Mouse (Mus musculus) midbrain, embryonic 10.5 days (tissue): Measurements from ENCODE around the gene Cyp3a11. TPM values are rescaled to one million over a fixed set of nuclear protein-coding genes. Genes with fewer than 3 reads are reported as not detected.
"Not testable (repeated sequence)": the region's sequence is repeated elsewhere in the genome, so short reads cannot be mapped to it uniquely, and the experiment has no call there.

ENCODE experiments used
- DNase-seq: peaks from one replicate; pipeline ENCODE4 v3.0.0-alpha.2; 2017; ENCODE audit warnings: low spot score
- H3K27ac ChIP-seq: fragments of 300-500 bp; sonication (generic); replicated peaks from 2 replicates; pipeline ENCODE4 v1.5.1; 2016; ENCODE audit warnings: mild to moderate bottlenecking
- H3K27me3 ChIP-seq: fragments of 300-500 bp; sonication (generic); 2 replicates; pipeline ENCODE4 v1.6.1; 2016; ENCODE audit warnings: low read depth, mild to moderate bottlenecking; ENCODE audit not compliant: poor library complexity, severe bottlenecking
- H3K36me3 ChIP-seq: fragments of 300-500 bp; sonication (generic); 2 replicates; pipeline ENCODE4 v1.6.1; 2016; ENCODE audit warnings: mild to moderate bottlenecking, moderate library complexity
- H3K4me1 ChIP-seq: fragments of 300-500 bp; sonication (generic); 2 replicates; pipeline ENCODE4 v1.6.1; 2016
- H3K4me3 ChIP-seq: fragments of 300-500 bp; sonication (generic); 2 replicates; pipeline ENCODE4 v1.5.1; 2016; ENCODE audit warnings: mild to moderate bottlenecking, moderate library complexity
- H3K9me3 ChIP-seq: fragments of 300-500 bp; sonication (generic); replicated peaks from 2 replicates; pipeline ENCODE4 v1.6.1; 2016; ENCODE audit warnings: mild to moderate bottlenecking
- WGBS: fragments of 180-500 bp; shearing (Covaris S2); methylation state at CpG from one replicate; pipeline ENCODE4 v1.1.7; 2016; 5-methylcytosine and 5-hydroxymethylcytosine counted together
- polyA plus RNA-seq: library from polyadenylated mRNA; unstranded; fragments of >200 nt; fragmentation: Nextera tagmentation; extraction: Ambion mirVana; gene quantifications from 2 replicates; pipeline ENCODE4 v1.2.1, GENCODE M21; 2016

Gene Cyp3a11
- not detected in 2 replicates for polyA plus RNA-seq

GRCm38 (mm10) chr5:145879688-145880087, at the start of gene Cyp3a11:
Cyp3a11 (minus strand) TSS chr5:145879964.
- 85% methylated on average over 3 of the region's 3 CpGs for WGBS
- H3K27me3 ChIP-seq: no peaks in the 10 kb centered on the region
- H3K27ac ChIP-seq: no peak within 1 kb of the TSS
- no peaks in the 10 kb centered on the region for H3K4me1 ChIP-seq
- H3K4me3 ChIP-seq: no peak within 1 kb of the TSS
- no peak for DNase-seq
- H3K9me3 ChIP-seq: peaks cover 93% of the 10 kb centered on the region
- no peaks in the 10 kb centered on the region for H3K36me3 ChIP-seq

- H3K9me3 ChIP-seq: peaks cover 96% of the 10 kb centered on the region
- no peaks in the 10 kb centered on the region for H3K36me3 ChIP-seq
- H3K27ac ChIP-seq: no peak overlapping the region
- DNase-seq: no peak
- no peak overlapping the region for H3K4me3 ChIP-seq
- H3K27me3 ChIP-seq: no peaks in the 10 kb centered on the region
- no peaks in the 10 kb centered on the region for H3K4me1 ChIP-seq
Measured at GRCm38 (mm10) chr5:145912912-145913311, 33.1 kb upstream of the Cyp3a11 start.

- H3K27ac ChIP-seq: no peak overlapping the region
- no peak for DNase-seq
- H3K4me3 ChIP-seq: no peak overlapping the region
- no peaks in the 10 kb centered on the region for H3K4me1 ChIP-seq
- H3K9me3 ChIP-seq: peaks cover 96% of the 10 kb centered on the region
- H3K36me3 ChIP-seq: no peaks in the 10 kb centered on the region
- no peaks in the 10 kb centered on the region for H3K27me3 ChIP-seq
Measured at GRCm38 (mm10) chr5:145911781-145912180, 32.0 kb upstream of the Cyp3a11 start.

GRCm38 (mm10) chr5:145906937-145907336, 27.2 kb upstream of the Cyp3a11 start:
- peaks cover 97% of the 10 kb centered on the region for H3K9me3 ChIP-seq
- H3K27me3 ChIP-seq, H3K36me3 ChIP-seq, H3K4me3 ChIP-seq, DNase-seq, H3K27ac ChIP-seq, H3K4me1 ChIP-seq: not testable (repeated sequence)
- WGBS: 87% methylated on average over 2 of the region's 2 CpGs

- Histone ChIP-seq H3K9me3 (peaks cover 96% of the 10 kb centered on the region), H3K27me3 (no peaks in the 10 kb centered on the region), H3K27ac (no peak overlapping the region), H3K4me3 (no peak overlapping the region), H3K36me3 (no peaks in the 10 kb centered on the region), H3K4me1 (no peaks in the 10 kb centered on the region)
- 87% methylated on average over 1 of the region's 1 CpGs for WGBS
- DNase-seq: no peak
Measured at GRCm38 (mm10) chr5:145904535-145904934, 24.8 kb upstream of the Cyp3a11 start.

DNA sequence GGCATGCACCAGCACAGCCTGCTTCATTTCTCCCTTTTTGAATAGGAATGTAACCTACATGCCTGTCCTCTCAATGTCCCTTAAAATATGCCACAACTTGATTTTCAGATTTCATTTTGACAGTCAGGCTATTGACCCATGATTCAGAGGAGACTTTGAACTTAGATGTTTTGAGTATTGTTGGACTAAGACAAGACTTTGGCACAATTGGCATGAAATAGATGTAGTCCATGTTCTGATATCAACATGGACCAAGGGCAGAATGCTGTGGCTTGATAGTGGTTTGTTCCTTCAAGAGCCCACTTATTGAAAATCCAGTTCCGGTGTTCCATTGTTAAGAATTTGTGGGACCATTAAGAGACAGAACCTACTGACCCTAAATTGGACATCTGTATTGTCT, 23.6 kb upstream of the Cyp3a11 start:
- no peaks in the 10 kb centered on the region for H3K36me3 ChIP-seq
- no peak overlapping the region for H3K27ac ChIP-seq
- DNase-seq: no peak
- H3K27me3 ChIP-seq: no peaks in the 10 kb centered on the region
- WGBS: 86% methylated on average over 1 of the region's 1 CpGs
- peaks cover 88% of the 10 kb centered on the region for H3K9me3 ChIP-seq
- H3K4me1 ChIP-seq: no peaks in the 10 kb centered on the region
- H3K4me3 ChIP-seq: no peak overlapping the region

DNA sequence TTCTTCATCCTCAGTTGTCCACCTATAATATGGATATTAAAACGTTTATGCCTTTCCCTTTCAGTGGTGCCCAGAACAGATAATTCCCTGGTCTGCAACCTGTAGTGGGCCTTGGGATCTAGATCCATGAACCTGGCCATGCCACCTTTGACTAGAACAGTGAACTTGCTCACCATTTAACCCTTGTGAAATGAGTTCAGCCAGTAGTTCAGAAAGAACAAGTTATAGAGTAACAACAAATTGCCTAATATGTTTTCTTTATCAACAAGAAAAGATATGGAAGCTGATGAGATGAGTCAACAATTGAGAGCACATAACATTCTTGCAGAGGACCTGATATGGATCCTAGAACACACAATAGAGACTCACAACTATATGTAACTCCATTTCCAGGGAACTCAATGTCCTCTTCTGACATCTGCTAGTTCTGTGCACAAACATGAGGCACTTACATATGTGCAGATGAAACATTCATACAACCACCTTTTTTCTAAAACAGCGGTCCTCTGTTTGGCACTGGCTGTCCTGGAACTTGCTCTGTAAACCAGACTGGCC, 20.7 kb upstream of the Cyp3a11 start:
- WGBS: 56% methylated on average over 2 of the region's 2 CpGs
- H3K27me3 ChIP-seq: no peaks in the 10 kb centered on the region
- no peak overlapping the region for H3K27ac ChIP-seq
- H3K4me3 ChIP-seq: no peak overlapping the region
- H3K36me3 ChIP-seq: no peaks in the 10 kb centered on the region
- no peak for DNase-seq
- H3K9me3 ChIP-seq: peaks cover 75% of the 10 kb centered on the region
- H3K4me1 ChIP-seq: no peaks in the 10 kb centered on the region

DNA sequence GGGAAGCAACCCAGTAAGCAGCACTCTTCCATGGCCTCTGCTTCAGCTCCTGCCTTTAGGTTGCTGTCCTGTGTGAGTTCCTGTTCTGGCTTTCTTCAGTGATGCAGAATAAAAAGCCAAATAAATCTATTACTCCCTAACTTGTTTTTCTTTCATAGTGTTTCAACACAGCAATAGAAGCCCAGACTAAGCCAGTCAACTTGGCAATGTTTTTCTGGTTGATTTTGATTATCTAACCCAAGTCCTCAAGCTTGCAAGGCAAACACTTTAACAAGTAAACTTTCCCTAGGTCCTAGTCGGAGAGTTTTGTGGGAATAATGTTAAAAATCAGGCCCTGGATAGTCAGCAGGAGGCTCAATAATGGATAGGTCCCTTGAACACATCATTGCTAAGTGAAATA, 17.5 kb upstream of the Cyp3a11 start:
- Histone ChIP-seq H3K4me3 (no peak overlapping the region), H3K27me3 (no peaks in the 10 kb centered on the region)

DNA sequence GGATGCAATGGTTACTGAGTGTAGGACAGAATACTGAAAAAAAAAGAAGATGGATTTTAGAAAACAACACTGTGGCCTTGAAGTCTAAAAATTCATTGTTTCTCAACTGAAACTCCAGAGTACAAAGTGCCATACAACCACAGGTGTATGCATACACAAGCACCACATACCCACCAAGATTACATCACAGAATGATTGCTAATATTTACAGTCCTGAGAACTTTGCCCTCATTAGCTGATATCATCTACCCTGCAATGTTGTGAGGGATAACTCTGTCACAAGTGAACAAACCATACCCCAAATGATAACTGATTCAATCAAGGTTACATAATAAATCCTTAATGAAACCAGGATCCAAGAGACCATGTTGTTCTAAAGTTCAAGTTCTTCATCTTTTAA, 1.4 kb upstream of the Cyp3a11 start:
- H3K27ac ChIP-seq: no peak overlapping the region
- H3K4me1 ChIP-seq: no peaks in the 10 kb centered on the region
- no peaks in the 10 kb centered on the region for H3K27me3 ChIP-seq
- peaks cover 89% of the 10 kb centered on the region for H3K9me3 ChIP-seq
- H3K4me3 ChIP-seq: no peak overlapping the region
- H3K36me3 ChIP-seq: no peaks in the 10 kb centered on the region
- DNase-seq: no peak

More for the DNA sequence above, 17.5 kb upstream of the Cyp3a11 start:
- DNase-seq: no peak
- no peaks in the 10 kb centered on the region for H3K4me1 ChIP-seq
- H3K27ac ChIP-seq: no peak overlapping the region
- H3K9me3 ChIP-seq: peaks cover 44% of the 10 kb centered on the region
- WGBS: 74% methylated on average over 1 of the region's 1 CpGs
- no peaks in the 10 kb centered on the region for H3K36me3 ChIP-seq

DNA sequence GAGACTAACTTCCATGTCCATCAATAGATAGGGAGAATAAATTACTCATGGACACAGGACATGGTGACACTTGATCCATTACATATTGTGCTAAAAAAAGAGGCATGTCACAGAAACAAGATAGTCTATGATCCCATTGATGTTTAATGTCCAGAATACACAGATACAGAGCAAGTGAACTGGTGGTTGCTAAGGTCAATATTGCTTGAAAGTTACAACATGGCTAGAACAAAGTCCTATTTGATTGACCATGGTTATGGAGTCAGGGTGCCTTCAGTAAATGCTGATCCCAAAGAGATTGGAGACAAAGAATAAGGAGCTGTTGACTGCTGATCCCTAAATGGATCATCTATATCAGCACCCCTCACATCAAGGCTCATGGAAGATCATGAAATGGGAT, 12.3 kb downstream of the Cyp3a11 start:
- not testable (repeated sequence) for H3K27ac ChIP-seq, DNase-seq, H3K27me3 ChIP-seq, H3K36me3 ChIP-seq, H3K4me1 ChIP-seq, H3K4me3 ChIP-seq
- H3K9me3 ChIP-seq: peaks cover 98% of the 10 kb centered on the region

DNA sequence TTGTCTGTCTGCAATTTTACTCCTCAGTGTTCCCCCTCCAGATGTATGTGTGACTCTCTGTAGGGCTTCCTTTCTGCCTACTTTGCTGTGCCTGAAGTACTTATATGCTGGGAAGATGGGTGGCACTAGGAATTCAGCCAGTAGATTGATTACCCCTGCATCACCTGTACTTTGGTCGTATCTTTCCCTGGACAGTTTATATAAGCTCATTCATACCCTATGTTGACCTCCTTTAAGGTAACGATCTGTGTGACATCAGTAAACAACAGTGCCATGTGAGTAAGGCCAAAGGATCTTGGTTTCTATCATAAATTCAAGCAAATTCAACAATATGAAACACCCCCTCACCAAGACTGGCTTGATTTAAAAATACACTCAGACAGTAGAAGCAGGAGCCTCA, 74.0 kb downstream of the Cyp3a11 start, which contains the start of gene Cyp3a44:
TSS of gene Cyp3a44 (minus strand) at position 79 of the 400 bp plus-strand sequence.
- not testable (repeated sequence) for H3K36me3 ChIP-seq, H3K27ac ChIP-seq, H3K4me1 ChIP-seq, H3K4me3 ChIP-seq, DNase-seq, H3K27me3 ChIP-seq
- WGBS: 78% methylated on average over 2 of the region's 2 CpGs
- H3K9me3 ChIP-seq: peaks cover 61% of the 10 kb centered on the region

Other genes with a start within 250 kb of the Cyp3a11 start
- gene Cyp3a41a, start 159.8 kb downstream of the Cyp3a11 start, polyA plus RNA-seq: not detected in 2 replicates
- not detected in 2 replicates for gene Cyp3a44, start 74.1 kb downstream of the Cyp3a11 start, polyA plus RNA-seq
- gene Cyp3a25, start 129.7 kb upstream of the Cyp3a11 start, polyA plus RNA-seq: not detected in 2 replicates
- not detected in 2 replicates for gene Cyp3a59, start 199.3 kb upstream of the Cyp3a11 start, polyA plus RNA-seq